Mouse (Mus musculus) embryonic facial prominence, embryonic 13.5 days (tissue): ENCODE measurements around the gene Olfr982. TPM values are rescaled to one million over a fixed set of nuclear protein-coding genes. Genes with fewer than 3 reads are reported as not detected.
A peak's percentile ranks its signal among the peaks of the same experiment; 100 is the strongest.

ENCODE experiments used
- ATAC-seq: fragments of 200-750 bp; cut with Nextera tagmentation; 2 replicates; pipeline ENCODE4 v1.8.0; 2017; ENCODE audit warnings: low read depth; ENCODE audit not compliant: insufficient number of reproducible peaks, insufficient read depth, low FRiP score, low TSS enrichment
- H3K27ac ChIP-seq: fragments of 300-500 bp; sonication (generic); 2 replicates; pipeline ENCODE4 v1.5.1; 2015; ENCODE audit warnings: moderate library complexity, mild to moderate bottlenecking, inconsistent platforms
- H3K27me3 ChIP-seq: fragments of 300-500 bp; sonication (generic); 2 replicates; pipeline ENCODE4 v1.6.1; 2015; ENCODE audit warnings: mild to moderate bottlenecking, inconsistent platforms
- H3K36me3 ChIP-seq: fragments of 300-500 bp; sonication (generic); 2 replicates; pipeline ENCODE4 v1.6.1; 2015; ENCODE audit warnings: mild to moderate bottlenecking, inconsistent platforms
- H3K4me1 ChIP-seq: fragments of 300-500 bp; sonication (generic); 2 replicates; pipeline ENCODE4 v1.6.1; 2015; ENCODE audit warnings: inconsistent platforms
- H3K4me2 ChIP-seq: fragments of 300-500 bp; sonication (generic); 2 replicates; pipeline ENCODE4 v1.6.1; 2015; ENCODE audit warnings: moderate library complexity, mild to moderate bottlenecking, inconsistent platforms
- H3K4me3 ChIP-seq: fragments of 300-500 bp; sonication (generic); 2 replicates; pipeline ENCODE4 v1.5.1; 2015; ENCODE audit warnings: mild to moderate bottlenecking, inconsistent platforms
- H3K9ac ChIP-seq: fragments of 300-500 bp; sonication (generic); 2 replicates; pipeline ENCODE4 v1.6.1; 2015; ENCODE audit warnings: mild to moderate bottlenecking, inconsistent platforms
- H3K9me3 ChIP-seq: fragments of 300-500 bp; sonication (generic); 2 replicates; pipeline ENCODE4 v1.6.1; 2016; ENCODE audit warnings: inconsistent platforms
- WGBS: fragments of 180-500 bp; shearing (Covaris S2); methylation state at CpG from one replicate; pipeline ENCODE4 v1.1.7; 2015; ENCODE audit warnings: mixed read lengths; 5-methylcytosine and 5-hydroxymethylcytosine counted together
- polyA plus RNA-seq: library from polyadenylated mRNA; unstranded; fragments of >200 nt; fragmentation: Nextera tagmentation; extraction: Ambion mirVana; gene quantifications from 2 replicates; pipeline ENCODE4 v1.2.1, GENCODE M21; 2015

The Olfr982 gene
- not detected in 2 replicates for polyA plus RNA-seq

DNA sequence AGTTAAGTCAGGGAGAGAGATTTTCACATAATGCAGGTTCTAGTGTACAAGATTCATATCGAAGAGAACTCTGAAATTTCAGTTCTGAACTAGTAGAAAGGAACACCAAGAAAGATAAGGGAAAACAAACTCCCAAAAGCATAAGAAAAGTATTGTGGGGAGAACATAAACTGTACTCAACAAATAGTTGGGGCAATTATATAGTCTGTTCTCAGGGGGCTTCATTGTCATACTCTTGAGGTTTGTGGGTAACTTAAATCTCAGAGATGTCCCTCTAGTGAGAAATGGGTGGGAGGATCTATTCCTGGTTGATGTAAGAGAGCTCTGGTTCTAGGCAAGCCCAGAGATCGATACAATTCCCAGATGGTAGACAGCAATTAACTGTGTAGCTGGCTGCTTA is at the start of gene Olfr982:
Gene Olfr982, plus strand, starts transcription at position 301 of the 400 bp plus-strand sequence.
- Histone ChIP-seq H3K27me3 (no peaks in the 10 kb centered on the region), H3K9ac (no peak within 1 kb of the TSS), H3K9me3 (no peaks in the 10 kb centered on the region), H3K36me3 (no peaks in the 10 kb centered on the region), H3K4me2 (no peak within 1 kb of the TSS), H3K27ac (no peak within 1 kb of the TSS), H3K4me3 (no peak within 1 kb of the TSS), H3K4me1 (no peaks in the 10 kb centered on the region)
- no peak for ATAC-seq
- 74% methylated on average over 2 of the region's 2 CpGs for WGBS

DNA sequence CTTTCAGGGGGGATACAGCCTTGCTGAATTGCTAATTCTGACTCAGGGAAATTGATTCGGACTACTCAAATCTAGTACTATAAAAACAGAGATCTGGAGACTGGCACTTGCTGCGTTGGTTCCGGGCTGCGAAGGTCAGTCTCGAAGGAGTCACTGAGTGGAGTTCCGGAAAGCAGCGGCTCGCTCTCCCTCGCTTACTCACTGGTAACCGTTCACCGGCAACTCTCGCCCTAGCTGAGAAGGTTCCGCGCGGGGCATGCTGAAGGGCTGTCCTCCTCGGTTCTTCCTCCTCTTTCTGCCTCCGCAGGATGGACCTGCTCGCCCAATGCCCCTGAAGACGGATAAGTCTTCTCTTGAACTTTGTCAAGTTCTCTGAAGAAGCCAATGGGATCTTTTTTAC is 23.5 kb upstream of the Olfr982 start:
- no peak overlapping the region for H3K27ac ChIP-seq
- WGBS, result 90% methylated on average over 19 of the region's 19 CpGs
- H3K27me3 ChIP-seq, result no peaks in the 10 kb centered on the region
- no peak for ATAC-seq
- H3K4me1 ChIP-seq, result no peaks in the 10 kb centered on the region
- no peak overlapping the region for H3K9ac ChIP-seq
- H3K9me3 ChIP-seq, result no peaks in the 10 kb centered on the region
- H3K4me3 ChIP-seq, result no peak overlapping the region
- no peak overlapping the region for H3K4me2 ChIP-seq
- H3K36me3 ChIP-seq, result no peaks in the 10 kb centered on the region

DNA sequence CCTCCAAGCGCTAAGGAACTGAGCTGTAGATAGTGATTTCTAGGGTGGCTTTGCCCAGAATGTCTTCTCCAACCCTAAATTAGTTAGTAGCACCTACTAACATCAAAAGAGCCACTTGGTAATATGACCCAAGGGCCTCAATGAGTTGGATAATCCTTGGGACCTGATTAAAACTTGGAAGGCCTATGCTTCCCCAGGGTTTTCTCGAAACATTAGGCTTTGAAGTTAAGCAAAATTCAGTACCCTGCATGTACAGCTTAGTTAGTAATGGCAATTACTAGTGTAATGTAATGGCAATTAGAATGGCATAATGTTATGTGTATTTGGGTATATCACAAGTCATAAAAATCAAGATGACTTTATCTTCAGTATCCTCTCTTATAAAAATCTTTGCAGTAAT is 19.9 kb downstream of the Olfr982 start, which contains the start of gene Olfr983:
Gene Olfr983, minus strand, starts transcription at position 101 of the 400 bp plus-strand sequence.
- Histone ChIP-seq H3K36me3 (no peaks in the 10 kb centered on the region), H3K9me3 (no peaks in the 10 kb centered on the region), H3K4me2 (no peak within 1 kb of the TSS), H3K9ac (no peak within 1 kb of the TSS), H3K27me3 (no peaks in the 10 kb centered on the region), H3K4me3 (no peak within 1 kb of the TSS), H3K4me1 (no peaks in the 10 kb centered on the region), H3K27ac (no peak within 1 kb of the TSS)
- WGBS, result 71% methylated on average over 2 of the region's 2 CpGs
- ATAC-seq, result no peak

DNA sequence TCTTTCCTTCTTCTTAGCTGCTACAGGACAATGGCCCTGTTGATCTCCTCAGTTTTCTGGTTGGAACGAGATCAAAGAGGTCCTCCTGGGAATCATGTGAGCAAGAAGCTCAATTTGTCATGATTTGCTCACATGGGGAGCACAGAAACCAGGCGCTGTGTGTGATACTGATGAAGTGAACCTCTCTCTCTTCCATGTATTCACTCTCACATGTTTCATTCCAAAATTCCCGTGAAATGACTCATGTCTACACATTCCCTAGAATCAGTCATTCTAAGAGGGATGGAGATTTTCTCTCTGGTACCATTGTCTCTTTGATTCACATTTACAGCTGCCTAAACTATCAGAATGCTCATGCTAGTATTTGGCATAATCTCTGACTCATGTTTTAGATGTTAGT is 21.1 kb downstream of the Olfr982 start:
- H3K4me1 ChIP-seq, result no peaks in the 10 kb centered on the region
- 46% methylated on average over 3 of the region's 3 CpGs for WGBS
- no peak overlapping the region for H3K27ac ChIP-seq
- no peak for ATAC-seq
- no peaks in the 10 kb centered on the region for H3K36me3 ChIP-seq
- no peaks in the 10 kb centered on the region for H3K9me3 ChIP-seq
- no peak overlapping the region for H3K4me3 ChIP-seq
- no peak overlapping the region for H3K4me2 ChIP-seq
- H3K27me3 ChIP-seq, result no peaks in the 10 kb centered on the region
- no peak overlapping the region for H3K9ac ChIP-seq

- WGBS, result 82% methylated on average over 2 of the region's 2 CpGs
- H3K9me3 ChIP-seq, result no peaks in the 10 kb centered on the region
Observed at GRCm38 (mm10) chr9:40114106-40114505, 40.5 kb downstream of the Olfr982 start, which contains the start of gene Olfr984. Gene Olfr984 (minus strand): TSS chr9:40114206.

GRCm38 (mm10) chr9:40116645-40117286 is 43.1 kb downstream of the Olfr982 start:
- Histone ChIP-seq H3K4me3 (no peak overlapping the region), H3K4me2 (peak overlapping the region; percentile 33), H3K36me3 (no peaks in the 10 kb centered on the region), H3K4me1 (peaks cover 7% of the 10 kb centered on the region; the same call in 1 of the 2 replicates), H3K27me3 (no peaks in the 10 kb centered on the region), H3K27ac (no peak overlapping the region), H3K9me3 (no peaks in the 10 kb centered on the region), H3K9ac (no peak overlapping the region)
- 45% methylated on average over 10 of the region's 10 CpGs for WGBS
- ATAC-seq, result no peak

More at GRCm38 (mm10) chr9:40114106-40114505, 40.5 kb downstream of the Olfr982 start, which contains the start of gene Olfr984:
- Histone ChIP-seq H3K4me2 (no peak within 1 kb of the TSS), H3K36me3 (no peaks in the 10 kb centered on the region), H3K27ac (no peak within 1 kb of the TSS), H3K9ac (no peak within 1 kb of the TSS), H3K4me1 (peaks cover 7% of the 10 kb centered on the region; the same call in 1 of the 2 replicates), H3K4me3 (no peak within 1 kb of the TSS), H3K27me3 (no peaks in the 10 kb centered on the region)
- no peak for ATAC-seq

GRCm38 (mm10) chr9:40117287-40117659 is 43.6 kb downstream of the Olfr982 start:
- WGBS, result 59% methylated on average over 5 of the region's 5 CpGs
- Histone ChIP-seq H3K27ac (no peak overlapping the region), H3K9ac (no peak overlapping the region), H3K36me3 (no peaks in the 10 kb centered on the region), H3K4me1 (peaks cover 7% of the 10 kb centered on the region; the same call in 1 of the 2 replicates), H3K9me3 (no peaks in the 10 kb centered on the region), H3K4me2 (peak overlapping the region; percentile 33), H3K4me3 (no peak overlapping the region), H3K27me3 (no peaks in the 10 kb centered on the region)
- no peak for ATAC-seq

Other genes with a start within 250 kb of the Olfr982 start
- gene Olfr971, start 237.0 kb upstream of the Olfr982 start, polyA plus RNA-seq, result not detected in 2 replicates
- not detected in 2 replicates for gene Olfr972, start 207.4 kb upstream of the Olfr982 start, polyA plus RNA-seq
- gene Olfr229, start 166.5 kb upstream of the Olfr982 start, polyA plus RNA-seq, result not detected in 2 replicates
- 0.25 TPM in 1 of 2 replicates, not detected in the other for gene Olfr974, start 136.3 kb upstream of the Olfr982 start, polyA plus RNA-seq
- not detected in 2 replicates for gene Olfr975, start 121.8 kb upstream of the Olfr982 start, polyA plus RNA-seq
- not detected in 2 replicates for gene Olfr976, start 112.7 kb upstream of the Olfr982 start, polyA plus RNA-seq
- not detected in 2 replicates for gene Olfr978, start 81.7 kb upstream of the Olfr982 start, polyA plus RNA-seq
- gene Olfr979, start 70.4 kb upstream of the Olfr982 start, polyA plus RNA-seq, result not detected in 2 replicates
- not detected in 2 replicates for gene Olfr980, start 64.2 kb upstream of the Olfr982 start, polyA plus RNA-seq
- gene Olfr981, start 52.4 kb upstream of the Olfr982 start, polyA plus RNA-seq, result not detected in 2 replicates
- gene Olfr983, start 19.8 kb downstream of the Olfr982 start, polyA plus RNA-seq, result not detected in 2 replicates
- gene Olfr984, start 40.4 kb downstream of the Olfr982 start, polyA plus RNA-seq, result not detected in 2 replicates
- not detected in 2 replicates for gene Olfr985, start 56.4 kb downstream of the Olfr982 start, polyA plus RNA-seq
- gene Tmem225, start 74.3 kb downstream of the Olfr982 start, polyA plus RNA-seq, result not detected in 2 replicates
- not detected in 2 replicates for gene Olfr986, start 107.1 kb downstream of the Olfr982 start, polyA plus RNA-seq
- gene Zfp202, start 118.5 kb downstream of the Olfr982 start, polyA plus RNA-seq, result 6.9 and 8.1 TPM in 2 replicates
- gene Scn3b, start 195.4 kb downstream of the Olfr982 start, polyA plus RNA-seq, result 2.8 and 3.0 TPM in 2 replicates